ENCODE assay signal across 8 mouse cellular contexts in the genomic region with DNA sequence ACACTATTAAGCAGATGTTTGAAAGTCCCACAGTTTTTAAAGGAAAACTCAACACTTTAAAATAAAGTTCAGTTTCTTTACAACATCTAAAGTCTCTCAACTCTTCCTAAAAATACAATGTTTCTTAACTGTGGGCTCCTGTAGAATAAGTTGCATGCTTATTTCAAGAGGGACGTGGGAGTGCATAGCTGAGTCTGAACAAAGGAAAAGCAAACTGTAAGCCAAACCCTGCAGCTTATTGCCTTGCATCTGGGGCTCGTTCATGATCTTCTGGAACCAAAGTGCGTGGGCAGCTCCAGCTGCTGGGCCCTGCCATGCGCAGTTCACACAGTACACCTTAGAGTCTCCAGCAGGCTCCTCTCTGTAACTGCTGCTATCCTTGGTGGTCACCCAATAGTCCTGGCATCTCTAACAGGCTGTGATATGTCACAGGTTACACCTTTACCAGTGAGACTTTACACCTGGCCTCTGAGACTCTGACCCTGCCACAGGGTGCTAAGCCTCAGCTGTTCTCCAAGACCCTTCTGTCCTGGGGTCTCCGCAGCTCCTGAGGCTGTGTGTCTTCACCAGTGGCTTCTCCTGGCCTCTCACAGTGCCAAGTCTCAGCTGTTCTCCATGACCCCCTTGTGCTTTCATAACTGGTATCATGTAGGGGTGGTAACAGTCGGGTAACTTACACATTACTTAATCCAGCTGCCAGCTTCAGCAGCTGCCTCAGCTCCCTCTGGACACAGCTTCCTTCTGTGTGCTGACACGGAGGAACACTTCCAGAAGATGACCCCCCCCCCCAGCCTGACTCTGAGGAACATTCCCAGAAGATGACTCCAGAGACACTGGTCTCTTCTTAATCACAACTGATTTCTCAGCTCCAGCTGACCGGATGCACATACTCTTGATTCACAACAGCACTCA.
DNase-seq lines count a peak whose midpoint lies in the region; ATAC-seq and TF ChIP-seq lines count a peak whose summit lies in the region.
"Had no signal": no experiment of that assay in that cellular context is flagged by ENCODE, and none has a peak within 500 bp of the region (broad histone marks: within the 10 kb centered on the region; RNA-seq: fewer than 3 reads in every experiment).

No protein-coding gene starts in this region.

- no peaks in the 10 kb centered on the region for H3K27me3 ChIP-seq in heart, embryonic 16.5 days (ENCODE audit: control insufficient read depth, insufficient read depth, low read length)
- no peaks in the 10 kb centered on the region for H3K27me3 ChIP-seq in lung, postnatal 0 days (replicated peaks; ENCODE audit: insufficient read depth, low read length)
- no peaks in the 10 kb centered on the region for H3K27me3 ChIP-seq in intestine, embryonic 16.5 days (replicated peaks; ENCODE audit: control insufficient read depth, insufficient read depth, low read length)
- no peaks in the 10 kb centered on the region for H3K27me3 ChIP-seq in stomach, postnatal 0 days (ENCODE audit: control insufficient read depth, insufficient read depth, low read length)
- no peaks in the 10 kb centered on the region for H3K27me3 ChIP-seq in forebrain, embryonic 13.5 days
- H3K27me3 ChIP-seq: megakaryocyte, embryonic 14.5 days had no signal

- H3K9me3 ChIP-seq in heart, embryonic 16.5 days (replicated peaks; ENCODE audit: control insufficient read depth, low read length) = no peaks in the 10 kb centered on the region; the same call in 1 of the 2 replicates
- H3K9me3 ChIP-seq in lung, postnatal 0 days (ENCODE audit: low read length) = no peaks in the 10 kb centered on the region
- no peaks in the 10 kb centered on the region for H3K9me3 ChIP-seq in intestine, embryonic 16.5 days (ENCODE audit: control insufficient read depth, low read length)
- H3K9me3 ChIP-seq in stomach, postnatal 0 days (ENCODE audit: control insufficient read depth, low read length) = no peaks in the 10 kb centered on the region
- no peaks in the 10 kb centered on the region for H3K9me3 ChIP-seq in forebrain, embryonic 13.5 days (replicated peaks)
- H3K9me3 ChIP-seq: megakaryocyte, embryonic 14.5 days had no signal

- no peak for DNase-seq in heart, postnatal 4 days
- peak; percentile 82 for DNase-seq in lung, postnatal 0 days (ENCODE audit: low spot score)
- no peak for DNase-seq in lung, postnatal 25 days (ENCODE audit: low spot score)
- DNase-seq in stomach, postnatal 0 days (ENCODE audit: low spot score) = no peak

- H3K4me1 ChIP-seq in heart, embryonic 16.5 days (ENCODE audit: control insufficient read depth, insufficient read depth, low read length) = peaks cover 4% of the 10 kb centered on the region; the same call in 1 of the 2 replicates
- peaks cover 7% of the 10 kb centered on the region; the same call in 1 of the 2 replicates for H3K4me1 ChIP-seq in lung, postnatal 0 days (ENCODE audit: insufficient read depth, low read depth, low read length)
- peaks cover 20% of the 10 kb centered on the region for H3K4me1 ChIP-seq in intestine, embryonic 16.5 days (ENCODE audit: control insufficient read depth, insufficient read depth, low read length)
- no peaks in the 10 kb centered on the region for H3K4me1 ChIP-seq in stomach, postnatal 0 days (replicated peaks; ENCODE audit: control insufficient read depth, insufficient read depth)
- H3K4me1 ChIP-seq in forebrain, embryonic 13.5 days = no peaks in the 10 kb centered on the region

- no peak for ATAC-seq in heart, embryonic 16.5 days (replicated peaks; ENCODE audit: extremely low read depth, insufficient read depth, low FRiP score)
- ATAC-seq in lung, postnatal 0 days = peak; percentile 94
- peak; percentile 26 for ATAC-seq in intestine, embryonic 16.5 days
- ATAC-seq in stomach, postnatal 0 days (ENCODE audit: low FRiP score, low TSS enrichment) = peak; percentile 27; the same call in 1 of the 2 replicates
- no peak for ATAC-seq in forebrain, embryonic 13.5 days

- peaks cover 2% of the 10 kb centered on the region; the same call in 1 of the 2 replicates for H3K36me3 ChIP-seq in heart, embryonic 16.5 days (ENCODE audit: control insufficient read depth, insufficient read depth)
- no peaks in the 10 kb centered on the region for H3K36me3 ChIP-seq in lung, postnatal 0 days (ENCODE audit: insufficient read depth, low read length)
- H3K36me3 ChIP-seq in intestine, embryonic 16.5 days (ENCODE audit: control insufficient read depth, insufficient read depth, low read length) = no peaks in the 10 kb centered on the region
- no peaks in the 10 kb centered on the region; the same call in 1 of the 2 replicates for H3K36me3 ChIP-seq in stomach, postnatal 0 days (ENCODE audit: control insufficient read depth, insufficient read depth, low read length)
- H3K36me3 ChIP-seq in forebrain, embryonic 13.5 days (ENCODE audit: poor library complexity, severe bottlenecking) = no peaks in the 10 kb centered on the region

- H3K4me2 ChIP-seq in heart, embryonic 16.5 days (ENCODE audit: low read depth, low read length) = no peak overlapping the region
- no peak overlapping the region for H3K4me2 ChIP-seq in lung, postnatal 0 days (replicated peaks; ENCODE audit: low read depth, low read length)
- H3K4me2 ChIP-seq in intestine, embryonic 16.5 days (ENCODE audit: low read depth, low read length) = no peak overlapping the region
- H3K4me2 ChIP-seq in stomach, postnatal 0 days (replicated peaks; ENCODE audit: low read depth) = no peak overlapping the region
- H3K4me2 ChIP-seq in forebrain, embryonic 13.5 days = no peak overlapping the region

- no peak for TF ChIP-seq EP300 in lung, postnatal 0 days (IDR thresholded peaks at IDR 0.05)
- no peak for TF ChIP-seq EP300 in stomach, postnatal 0 days (optimal IDR thresholded peaks at IDR 0.05)

- no peak for TF ChIP-seq CTCF in lung, postnatal 0 days (IDR thresholded peaks at IDR 0.05)
- TF ChIP-seq CTCF in stomach, postnatal 0 days (IDR thresholded peaks at IDR 0.05; ENCODE audit: low read depth) = no peak

- H3K27ac ChIP-seq in heart, embryonic 16.5 days (ENCODE audit: low read length) = peak overlapping the region; percentile 39; the same call in 1 of the 2 replicates
- H3K27ac ChIP-seq in lung, postnatal 0 days (ENCODE audit: low read length) = 0 out of 2 replicates have a peak overlapping the region, but pooled peaks have one; percentile 43
- peak overlapping the region; percentile 67 for H3K27ac ChIP-seq in intestine, embryonic 16.5 days (ENCODE audit: low read length)
- peak overlapping the region; percentile 56; the same call in 1 of the 2 replicates for H3K27ac ChIP-seq in stomach, postnatal 0 days (replicated peaks)
- no peak overlapping the region for H3K27ac ChIP-seq in forebrain, embryonic 13.5 days

- H3K4me3 ChIP-seq in heart, embryonic 16.5 days (ENCODE audit: low read length) = no peak overlapping the region
- no peak overlapping the region for H3K4me3 ChIP-seq in lung, postnatal 0 days (ENCODE audit: low read depth, low read length)
- no peak overlapping the region for H3K4me3 ChIP-seq in intestine, embryonic 16.5 days (ENCODE audit: low read length)
- H3K4me3 ChIP-seq in stomach, postnatal 0 days (ENCODE audit: low read depth, low read length) = no peak overlapping the region
- H3K4me3 ChIP-seq in forebrain, embryonic 13.5 days = no peak overlapping the region
- H3K4me3 ChIP-seq: megakaryocyte, embryonic 14.5 days had no signal

- WGBS in heart, embryonic 16.5 days = 75% methylated on average over 8 of the region's 8 CpGs
- WGBS in lung, postnatal 0 days = 52% methylated on average over 8 of the region's 8 CpGs
- 62% methylated on average over 8 of the region's 8 CpGs for WGBS in intestine, embryonic 16.5 days
- 61% methylated on average over 8 of the region's 8 CpGs for WGBS in stomach, postnatal 0 days
- 85% methylated on average over 8 of the region's 8 CpGs for WGBS in forebrain, embryonic 13.5 days

- no peak overlapping the region for H3K9ac ChIP-seq in heart, embryonic 16.5 days (ENCODE audit: low read length)
- no peak overlapping the region for H3K9ac ChIP-seq in lung, postnatal 0 days (replicated peaks; ENCODE audit: low read depth)
- no peak overlapping the region for H3K9ac ChIP-seq in intestine, embryonic 16.5 days (ENCODE audit: low read depth, low read length)
- H3K9ac ChIP-seq in stomach, postnatal 0 days (ENCODE audit: low read length) = no peak overlapping the region
- no peak overlapping the region for H3K9ac ChIP-seq in forebrain, embryonic 13.5 days

Comparison
In these comparisons a context has a peak if more than half of its experiments do, and no peak if none do; other contexts are left out.
1. ATAC-seq: peak in lung, postnatal 0 days (single experiment), intestine, embryonic 16.5 days (single experiment) and stomach, postnatal 0 days (single experiment); none in heart, embryonic 16.5 days (single experiment) and forebrain, embryonic 13.5 days (single experiment).